Mouse (Mus musculus) embryonic fibroblast, embryonic 13.5 days (primary cell): Measurements from ENCODE around the gene Zfp775. TPM values are rescaled to one million over a fixed set of nuclear protein-coding genes. Genes with fewer than 3 reads are reported as not detected.

Source experiments
- H3K27ac ChIP-seq: 2 replicates; pipeline ENCODE4 v1.5.1; 2012; ENCODE audit warnings: low read length, control low read depth, inconsistent platforms; ENCODE audit not compliant: insufficient read depth
- H3K4me1 ChIP-seq: 2 replicates; pipeline ENCODE4 v1.6.1; 2011; ENCODE audit warnings: low read length; ENCODE audit not compliant: control insufficient read depth, insufficient read depth
- H3K4me3 ChIP-seq: 2 replicates; pipeline ENCODE4 v1.5.1; 2011; ENCODE audit warnings: mild to moderate bottlenecking, control low read depth, low read length; ENCODE audit not compliant: insufficient read depth
- CTCF ChIP-seq: IDR thresholded peaks from 2 replicates; pipeline ENCODE4 v1.5.1; 2011; ENCODE audit warnings: mild to moderate bottlenecking, control low read depth, low read length, moderate library complexity, borderline replicate concordance; ENCODE audit not compliant: insufficient read depth
- POLR2A ChIP-seq: IDR thresholded peaks from 2 replicates; pipeline ENCODE4 v1.6.1; 2011; ENCODE audit warnings: low read depth, mild to moderate bottlenecking, control low read depth, low read length, moderate library complexity
- polyA plus RNA-seq: library from polyadenylated mRNA; stranded (reverse); fragments of >200 nt; gene quantifications from 2 replicates; pipeline ENCODE4 v1.2.4, GENCODE M21; 2011; ENCODE audit warnings: low read depth; ENCODE audit not compliant: missing spikeins, insufficient read length

The Zfp775 gene
- polyA plus RNA-seq, 1 experiment = 2.7 TPM

- Histone ChIP-seq H3K27ac (no peak overlapping the region), H3K4me3 (no peak overlapping the region), H3K4me1 (no peaks in the 10 kb centered on the region)
- TF ChIP-seq CTCF (no peak), POLR2A (no peak)
Observed at GRCm38 (mm10) chr6:48638553-48638952, 36.7 kb downstream of the Zfp775 start.

- TF ChIP-seq CTCF (no peak), POLR2A (no peak)
Observed at GRCm38 (mm10) chr6:48641391-48641790, 39.5 kb downstream of the Zfp775 start.

GRCm38 (mm10) chr6:48642764-48643292, 41.0 kb downstream of the Zfp775 start:
- TF ChIP-seq CTCF (no peak), POLR2A (no peak)
- H3K27ac ChIP-seq = no peak overlapping the region
- H3K4me1 ChIP-seq = no peaks in the 10 kb centered on the region
- no peak overlapping the region for H3K4me3 ChIP-seq

More at GRCm38 (mm10) chr6:48641391-48641790, 39.5 kb downstream of the Zfp775 start:
- no peak overlapping the region for H3K4me3 ChIP-seq
- H3K4me1 ChIP-seq = no peaks in the 10 kb centered on the region
- H3K27ac ChIP-seq = no peak overlapping the region

GRCm38 (mm10) chr6:48645660-48646308, 43.9 kb downstream of the Zfp775 start:
- Histone ChIP-seq H3K4me3 (no peak overlapping the region), H3K27ac (no peak overlapping the region), H3K4me1 (no peaks in the 10 kb centered on the region)

GRCm38 (mm10) chr6:48646309-48646690, 44.4 kb downstream of the Zfp775 start:
- no peak for TF ChIP-seq POLR2A
- no peak for TF ChIP-seq CTCF
- Histone ChIP-seq H3K4me3 (no peak overlapping the region), H3K27ac (no peak overlapping the region), H3K4me1 (no peaks in the 10 kb centered on the region)

More at GRCm38 (mm10) chr6:48645660-48646308, 43.9 kb downstream of the Zfp775 start:
- TF ChIP-seq CTCF = peak; percentile 72; the same call in 1 of the 2 replicates
- TF ChIP-seq POLR2A = no peak

DNA sequence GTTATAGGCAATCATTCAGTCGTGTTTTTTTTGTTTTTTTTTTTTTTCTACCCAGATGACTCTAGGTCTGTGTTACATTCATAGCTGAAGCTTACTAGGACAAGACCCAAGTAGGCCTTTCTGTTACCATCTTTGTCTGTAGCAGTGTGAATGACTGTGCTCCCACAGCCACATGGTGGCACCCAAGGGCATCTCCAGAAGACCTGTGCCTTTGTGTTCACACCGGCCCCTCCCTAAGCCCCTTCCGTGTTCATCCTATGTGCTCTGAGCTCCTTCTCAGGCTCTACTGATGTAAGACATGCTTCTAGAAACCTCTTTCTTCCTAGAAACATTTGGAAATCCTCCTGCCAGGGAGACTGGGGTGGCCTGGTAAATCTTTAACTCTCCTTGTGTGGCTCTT, 45.1 kb downstream of the Zfp775 start, which contains the start of gene Gimap8:
Gene Gimap8, plus strand, starts transcription at position 240 of the 400 bp plus-strand sequence.
- no peak for TF ChIP-seq POLR2A
- peak; percentile 11; the same call in 1 of the 2 replicates for TF ChIP-seq CTCF
- Histone ChIP-seq H3K4me3 (no peak within 1 kb of the TSS), H3K27ac (no peak within 1 kb of the TSS), H3K4me1 (no peaks in the 10 kb centered on the region)

- Histone ChIP-seq H3K4me1 (no peaks in the 10 kb centered on the region), H3K4me3 (no peak overlapping the region), H3K27ac (no peak overlapping the region)
- TF ChIP-seq POLR2A = no peak
- TF ChIP-seq CTCF = no peak
Observed at GRCm38 (mm10) chr6:48647611-48648010, 45.7 kb downstream of the Zfp775 start.

GRCm38 (mm10) chr6:48648779-48649178, 46.9 kb downstream of the Zfp775 start:
- Histone ChIP-seq H3K4me1 (no peaks in the 10 kb centered on the region), H3K4me3 (no peak overlapping the region), H3K27ac (no peak overlapping the region)
- TF ChIP-seq POLR2A = no peak
- no peak for TF ChIP-seq CTCF

GRCm38 (mm10) chr6:48650041-48650440, 48.2 kb downstream of the Zfp775 start:
- TF ChIP-seq POLR2A = no peak
- TF ChIP-seq CTCF = no peak
- Histone ChIP-seq H3K4me1 (no peaks in the 10 kb centered on the region), H3K4me3 (no peak overlapping the region), H3K27ac (no peak overlapping the region)

- H3K27ac ChIP-seq = no peak overlapping the region
- no peak for TF ChIP-seq POLR2A
- no peak for TF ChIP-seq CTCF
- no peaks in the 10 kb centered on the region for H3K4me1 ChIP-seq
- no peak overlapping the region for H3K4me3 ChIP-seq
Observed at GRCm38 (mm10) chr6:48658721-48659120, 56.9 kb downstream of the Zfp775 start.
